Mouse (Mus musculus) forebrain, embryonic 15.5 days (tissue): ENCODE measurements around the gene Cflar. TPM values are rescaled to one million over a fixed set of nuclear protein-coding genes. Genes with fewer than 3 reads are reported as not detected.
A peak's percentile ranks its signal among the peaks of the same experiment; 100 is the strongest.
"Not testable (repeated sequence)": the region's sequence is repeated elsewhere in the genome, so short reads cannot be mapped to it uniquely, and the experiment has no call there.

ENCODE experiments used
- ATAC-seq: fragments of 200-750 bp; cut with Nextera tagmentation; replicated peaks from 2 replicates; pipeline ENCODE4 v1.8.0; 2017; ENCODE audit warnings: mild to moderate bottlenecking, moderate TSS enrichment, moderate library complexity
- H3K27ac ChIP-seq: fragments of 300-500 bp; sonication (generic); replicated peaks from 2 replicates; pipeline ENCODE4 v1.5.1; 2015; ENCODE audit warnings: mild to moderate bottlenecking, inconsistent platforms
- H3K27me3 ChIP-seq: fragments of 300-500 bp; sonication (generic); 2 replicates; pipeline ENCODE4 v1.6.1; 2015; ENCODE audit warnings: inconsistent platforms
- H3K36me3 ChIP-seq: fragments of 300-500 bp; sonication (generic); 2 replicates; pipeline ENCODE4 v1.6.1; 2015; ENCODE audit warnings: mild to moderate bottlenecking, inconsistent platforms
- H3K4me1 ChIP-seq: fragments of 300-500 bp; sonication (generic); 2 replicates; pipeline ENCODE4 v1.6.1; 2015; ENCODE audit warnings: inconsistent platforms
- H3K4me2 ChIP-seq: fragments of 300-500 bp; sonication (generic); replicated peaks from 2 replicates; pipeline ENCODE4 v1.6.1; 2015; ENCODE audit warnings: mild to moderate bottlenecking, inconsistent platforms
- H3K4me3 ChIP-seq: fragments of 300-500 bp; sonication (generic); 2 replicates; pipeline ENCODE4 v1.5.1; 2015; ENCODE audit warnings: mild to moderate bottlenecking, inconsistent platforms
- H3K9ac ChIP-seq: fragments of 300-500 bp; sonication (generic); replicated peaks from 2 replicates; pipeline ENCODE4 v1.6.1; 2015; ENCODE audit warnings: mild to moderate bottlenecking, inconsistent platforms
- H3K9me3 ChIP-seq: fragments of 300-500 bp; sonication (generic); 2 replicates; pipeline ENCODE4 v1.6.1; 2016; ENCODE audit warnings: inconsistent platforms
- WGBS: fragments of 180-500 bp; shearing (Covaris S2); methylation state at CpG from one replicate; pipeline ENCODE4 v1.1.7; 2015; ENCODE audit warnings: mixed read lengths; 5-methylcytosine and 5-hydroxymethylcytosine counted together
- polyA plus RNA-seq: library from polyadenylated mRNA; unstranded; fragments of >200 nt; fragmentation: Nextera tagmentation; extraction: Ambion mirVana; gene quantifications from 2 replicates; pipeline ENCODE4 v1.2.1, GENCODE M21; 2015

Gene Cflar
- 18.9 and 20.6 TPM in 2 replicates for polyA plus RNA-seq

GRCm38 (mm10) chr1:58711365-58712016 lies at the start of gene Cflar:
TSS of gene Cflar (plus strand) at chr1:58711508.
- peak; percentile 87 for ATAC-seq
- Histone ChIP-seq H3K4me2 (peak within 1 kb of the TSS; percentile 62), H3K9ac (peak within 1 kb of the TSS; percentile 71), H3K36me3 (no peaks in the 10 kb centered on the region), H3K9me3 (no peaks in the 10 kb centered on the region), H3K4me3 (peak within 1 kb of the TSS; percentile 57), H3K27ac (peak within 1 kb of the TSS; percentile 90), H3K4me1 (peaks cover 10% of the 10 kb centered on the region), H3K27me3 (no peaks in the 10 kb centered on the region)
- WGBS: under 1% methylated on average over 45 of the region's 45 CpGs

- ATAC-seq, H3K36me3 ChIP-seq, H3K27ac ChIP-seq, H3K4me2 ChIP-seq, H3K4me3 ChIP-seq, H3K9ac ChIP-seq, H3K4me1 ChIP-seq, H3K9me3 ChIP-seq, H3K27me3 ChIP-seq: not testable (repeated sequence)
- WGBS: 93% methylated on average over 5 of the region's 5 CpGs
Measured at GRCm38 (mm10) chr1:58662671-58663070, 48.6 kb upstream of the Cflar start.

DNA sequence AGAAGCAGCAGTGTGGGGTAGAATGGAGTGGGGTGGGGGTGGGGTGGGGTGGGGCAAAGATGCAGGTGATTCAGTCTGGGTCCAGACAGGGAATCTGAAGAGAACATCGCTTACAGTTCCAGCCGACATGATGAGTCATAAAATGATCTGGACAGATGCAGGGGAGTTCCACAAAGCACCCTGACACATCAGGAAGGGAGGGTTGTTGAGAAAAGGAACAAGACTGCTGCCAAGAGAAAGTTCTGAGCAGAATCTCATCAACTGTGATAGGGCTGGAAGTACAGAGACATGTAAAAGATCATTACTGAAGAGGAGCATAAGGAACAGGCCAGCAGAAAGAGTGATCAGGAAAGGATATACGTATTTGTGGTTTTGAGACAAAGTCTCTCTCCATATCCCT lies 47.9 kb upstream of the Cflar start:
- ATAC-seq, H3K4me2 ChIP-seq, H3K9me3 ChIP-seq, H3K36me3 ChIP-seq, H3K27me3 ChIP-seq, H3K4me3 ChIP-seq, H3K9ac ChIP-seq, H3K27ac ChIP-seq, H3K4me1 ChIP-seq: not testable (repeated sequence)
- WGBS: 93% methylated on average over 3 of the region's 3 CpGs

GRCm38 (mm10) chr1:58668191-58668590 lies 43.1 kb upstream of the Cflar start:
- no peaks in the 10 kb centered on the region for H3K27me3 ChIP-seq
- H3K4me3 ChIP-seq: no peak overlapping the region
- ATAC-seq: no peak
- no peak overlapping the region for H3K4me2 ChIP-seq
- H3K36me3 ChIP-seq: no peaks in the 10 kb centered on the region
- no peak overlapping the region for H3K27ac ChIP-seq
- H3K4me1 ChIP-seq: no peaks in the 10 kb centered on the region
- no peak overlapping the region for H3K9ac ChIP-seq
- no peaks in the 10 kb centered on the region for H3K9me3 ChIP-seq
- WGBS: 87% methylated on average over 5 of the region's 5 CpGs

DNA sequence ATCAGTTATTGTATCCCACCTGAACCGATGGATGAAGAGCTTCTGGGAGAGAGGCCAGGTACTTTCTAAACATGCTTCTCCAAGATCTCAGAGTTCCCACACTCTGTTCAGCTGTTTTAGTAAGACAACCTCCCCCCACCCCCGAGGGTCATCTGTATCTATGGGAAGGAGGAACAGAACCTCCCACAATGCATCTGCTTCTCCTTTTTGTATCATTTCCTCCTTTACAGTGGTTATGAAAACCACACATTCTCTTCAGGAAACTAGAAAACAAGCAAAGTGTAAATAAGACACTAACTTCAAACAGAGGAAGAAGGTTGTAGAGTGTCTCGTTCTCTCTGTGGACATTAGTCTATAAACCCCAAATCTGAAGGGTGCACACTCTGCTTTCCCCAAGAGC lies 41.7 kb upstream of the Cflar start:
- WGBS: 87% methylated on average over 3 of the region's 3 CpGs
- H3K9me3 ChIP-seq, H3K27me3 ChIP-seq, H3K9ac ChIP-seq, H3K4me3 ChIP-seq, H3K4me2 ChIP-seq, ATAC-seq, H3K36me3 ChIP-seq, H3K4me1 ChIP-seq, H3K27ac ChIP-seq: not testable (repeated sequence)

GRCm38 (mm10) chr1:58672116-58672515 lies 39.2 kb upstream of the Cflar start:
- Histone ChIP-seq H3K4me2 (no peak overlapping the region), H3K27me3 (no peaks in the 10 kb centered on the region), H3K9me3 (no peaks in the 10 kb centered on the region), H3K36me3 (no peaks in the 10 kb centered on the region), H3K4me3 (no peak overlapping the region), H3K9ac (no peak overlapping the region), H3K27ac (no peak overlapping the region), H3K4me1 (no peaks in the 10 kb centered on the region)
- 91% methylated on average over 2 of the region's 2 CpGs for WGBS
- no peak for ATAC-seq

GRCm38 (mm10) chr1:58675011-58675410 lies 36.3 kb upstream of the Cflar start:
- no peaks in the 10 kb centered on the region for H3K4me1 ChIP-seq

GRCm38 (mm10) chr1:58677575-58677974 lies 33.7 kb upstream of the Cflar start:
- no peaks in the 10 kb centered on the region for H3K36me3 ChIP-seq

More at GRCm38 (mm10) chr1:58675011-58675410, 36.3 kb upstream of the Cflar start:
- Histone ChIP-seq H3K4me3 (no peak overlapping the region), H3K9me3 (no peaks in the 10 kb centered on the region), H3K27ac (no peak overlapping the region), H3K9ac (no peak overlapping the region), H3K27me3 (no peaks in the 10 kb centered on the region), H3K36me3 (no peaks in the 10 kb centered on the region), H3K4me2 (no peak overlapping the region)
- no peak for ATAC-seq
- WGBS: 87% methylated on average over 3 of the region's 3 CpGs

DNA sequence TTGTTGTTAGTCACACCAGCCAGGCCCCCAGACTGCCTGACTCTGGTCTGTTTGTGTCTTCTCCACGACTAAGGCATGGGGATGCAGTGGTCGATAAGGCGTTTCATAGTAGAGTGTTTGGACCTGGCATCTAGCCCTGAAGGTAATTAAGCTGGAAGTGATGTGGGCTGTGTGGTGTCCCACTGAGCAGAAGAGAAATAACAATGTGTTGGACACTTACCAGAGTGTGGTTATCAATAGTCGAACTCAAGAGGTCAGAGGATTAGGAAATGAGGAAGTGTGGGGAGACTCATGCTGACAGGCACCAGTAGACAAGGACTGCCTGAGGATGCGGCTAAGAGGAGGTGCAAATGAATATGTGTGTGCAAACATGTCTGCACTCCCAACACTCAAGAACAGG lies 32.9 kb upstream of the Cflar start:
- not testable (repeated sequence) for H3K27ac ChIP-seq, H3K36me3 ChIP-seq, H3K9ac ChIP-seq, H3K27me3 ChIP-seq, H3K9me3 ChIP-seq, H3K4me2 ChIP-seq, ATAC-seq, H3K4me1 ChIP-seq, H3K4me3 ChIP-seq
- WGBS: 70% methylated on average over 5 of the region's 5 CpGs

More at GRCm38 (mm10) chr1:58677575-58677974, 33.7 kb upstream of the Cflar start:
- Histone ChIP-seq H3K9ac (no peak overlapping the region), H3K4me3 (no peak overlapping the region), H3K4me2 (no peak overlapping the region), H3K27ac (no peak overlapping the region), H3K9me3 (no peaks in the 10 kb centered on the region), H3K27me3 (no peaks in the 10 kb centered on the region), H3K4me1 (no peaks in the 10 kb centered on the region)
- no peak for ATAC-seq
- 93% methylated on average over 1 of the region's 1 CpGs for WGBS

DNA sequence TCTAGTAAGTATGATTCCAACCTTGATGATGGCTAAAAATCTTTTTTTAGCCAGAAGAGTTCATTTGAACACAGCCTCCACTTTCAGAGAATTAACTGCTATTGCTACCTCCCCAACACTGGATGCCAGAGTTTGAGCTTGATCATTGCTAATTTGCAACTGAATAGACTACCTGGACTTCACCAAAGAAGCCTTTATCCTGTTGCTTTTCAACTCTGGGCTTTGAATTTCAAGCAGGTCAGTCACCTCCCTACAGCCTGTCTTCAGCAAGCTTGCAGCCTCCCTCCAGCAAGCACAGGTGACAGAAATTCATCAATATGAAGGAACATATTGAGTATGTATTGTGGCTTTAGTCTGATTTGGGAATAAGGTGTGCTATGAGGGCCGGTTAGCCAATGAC lies 21.9 kb upstream of the Cflar start:
- WGBS: 87% methylated on average over 1 of the region's 1 CpGs
- H3K27ac ChIP-seq: no peak overlapping the region
- no peak for ATAC-seq

DNA sequence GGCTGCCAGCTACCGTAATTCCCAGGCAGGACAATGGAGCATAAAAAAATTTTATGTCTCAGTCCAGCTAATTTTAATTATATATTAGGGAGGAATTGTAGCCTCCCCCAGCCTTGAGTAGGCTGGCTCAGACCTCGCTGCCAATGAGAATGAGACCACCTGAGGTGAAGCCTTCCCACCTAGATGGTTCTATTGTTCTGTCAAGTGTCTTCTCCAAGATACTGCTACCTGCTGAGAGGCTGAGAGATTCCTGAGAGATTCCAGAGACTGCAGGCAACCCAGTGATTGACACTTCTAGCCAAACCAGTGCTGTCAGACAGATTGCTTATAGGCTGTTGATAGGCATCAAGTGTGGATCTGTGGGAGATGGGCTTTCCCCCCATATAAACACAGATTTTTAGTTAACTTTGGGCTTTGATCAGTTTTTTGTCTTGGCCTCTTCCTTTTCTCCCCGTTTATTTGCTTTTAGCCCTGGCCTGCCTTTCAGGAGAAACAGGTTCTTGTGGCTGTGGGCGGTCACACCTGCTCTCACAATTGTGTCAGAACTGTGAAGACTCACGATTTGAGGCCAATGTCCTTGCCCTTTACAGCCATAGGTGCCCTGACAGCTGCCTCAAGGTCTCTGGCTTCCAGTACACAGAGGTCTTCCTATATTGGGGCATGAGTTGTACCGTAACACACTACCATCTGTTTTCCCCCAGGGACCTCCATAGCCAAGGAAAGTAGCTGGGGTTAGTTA lies 21.1 kb upstream of the Cflar start:
- Histone ChIP-seq H3K36me3 (no peaks in the 10 kb centered on the region), H3K9ac (no peak overlapping the region), H3K4me2 (no peak overlapping the region), H3K27ac (no peak overlapping the region), H3K4me1 (no peaks in the 10 kb centered on the region), H3K27me3 (no peaks in the 10 kb centered on the region), H3K4me3 (no peak overlapping the region), H3K9me3 (no peaks in the 10 kb centered on the region)
- WGBS: 69% methylated on average over 6 of the region's 6 CpGs
- ATAC-seq: no peak

More for the DNA sequence above, 21.9 kb upstream of the Cflar start:
- Histone ChIP-seq H3K9ac (no peak overlapping the region), H3K9me3 (no peaks in the 10 kb centered on the region), H3K4me1 (no peaks in the 10 kb centered on the region), H3K4me2 (no peak overlapping the region), H3K27me3 (no peaks in the 10 kb centered on the region), H3K36me3 (no peaks in the 10 kb centered on the region), H3K4me3 (no peak overlapping the region)

GRCm38 (mm10) chr1:58690834-58691488 lies 20.3 kb upstream of the Cflar start:
- H3K27ac ChIP-seq, H3K4me1 ChIP-seq, H3K9ac ChIP-seq, H3K4me2 ChIP-seq, H3K27me3 ChIP-seq, ATAC-seq, H3K36me3 ChIP-seq, H3K9me3 ChIP-seq, H3K4me3 ChIP-seq: not testable (repeated sequence)
- 88% methylated on average over 2 of the region's 3 CpGs for WGBS
